Mouse (Mus musculus) CH12.LX (cell line): ENCODE data around the gene Tnni2. TPM values are rescaled to one million over a fixed set of nuclear protein-coding genes. Genes with fewer than 3 reads are reported as not detected.

Experiments used
- DNase-seq: peaks from one replicate; pipeline ENCODE4 v3.0.0-alpha.2; 2013; ENCODE audit errors: extremely low read depth
- H3K27ac ChIP-seq: 2 replicates; pipeline ENCODE4 v1.5.1; 2012; ENCODE audit warnings: low read depth, mild to moderate bottlenecking, control low read depth, moderate library complexity; ENCODE audit not compliant: insufficient read depth
- H3K27me3 ChIP-seq: replicated peaks from 2 replicates; pipeline ENCODE3; 2012; ENCODE audit warnings: inconsistent platforms
- H3K36me3 ChIP-seq, 2 experiments: replicated peaks in 1 of 2; 2 replicates each; pipeline versions ENCODE3 to v1.6.1; 2012; ENCODE audit warnings: inconsistent platforms in 1 of 2, low read length in 1 of 2, mild to moderate bottlenecking in 1 of 2, mixed read lengths in 1 of 2, moderate library complexity in 1 of 2; ENCODE audit not compliant: control insufficient read depth in 1 of 2, insufficient read depth in 1 of 2
- H3K4me1 ChIP-seq, 2 experiments: 2 replicates each; pipeline ENCODE4 v1.6.1; 2012; ENCODE audit warnings: inconsistent platforms in 1 of 2, moderate library complexity in 1 of 2; ENCODE audit not compliant: insufficient read depth in 2 of 2, control insufficient read depth in 1 of 2
- H3K4me2 ChIP-seq: 2 replicates; pipeline ENCODE4 v1.6.1; 2012; ENCODE audit warnings: low read depth, mild to moderate bottlenecking, control low read depth; ENCODE audit not compliant: poor library complexity, insufficient read depth, severe bottlenecking
- H3K4me3 ChIP-seq, 3 experiments: fragments of 150-350 bp in 1 of 3; sonication (generic) in 1 of 3; replicated peaks in 1 of 3; 2 replicates each; pipeline versions ENCODE3 to v1.5.1; 2011 to 2012; ENCODE audit warnings: low read depth in 2 of 3, low read length in 2 of 3, mild to moderate bottlenecking in 2 of 3, moderate library complexity in 2 of 3, control low read depth in 1 of 3, improper control_type of control experiment in 1 of 3, inconsistent platforms in 1 of 3, mixed read lengths in 1 of 3; ENCODE audit not compliant: poor library complexity in 1 of 3
- H3K79me2 ChIP-seq: replicated peaks from 2 replicates; pipeline ENCODE4 v1.6.1; 2012; ENCODE audit warnings: mild to moderate bottlenecking, moderate library complexity; ENCODE audit not compliant: control insufficient read depth, poor library complexity, insufficient read depth, severe bottlenecking; ENCODE audit errors: extremely low read depth
- H3K9ac ChIP-seq: 2 replicates; pipeline ENCODE4 v1.6.1; 2012; ENCODE audit warnings: low read depth, mild to moderate bottlenecking, control low read depth, moderate library complexity; ENCODE audit not compliant: insufficient read depth
- H3K9me3 ChIP-seq: replicated peaks from 2 replicates; pipeline ENCODE3; 2012; ENCODE audit warnings: low read length, inconsistent platforms, mixed read lengths
- CTCF ChIP-seq, 2 experiments: IDR thresholded peaks in 1 of 2; conservative IDR thresholded peaks in 1 of 2; 2 replicates each; pipeline ENCODE4 v1.5.1; 2011 to 2012; ENCODE audit warnings: low read depth in 2 of 2, low read length in 2 of 2, improper control_type of control experiment in 1 of 2, inconsistent platforms in 1 of 2, mild to moderate bottlenecking in 1 of 2, moderate library complexity in 1 of 2
- E2F4 ChIP-seq: IDR thresholded peaks from 2 replicates; pipeline ENCODE4 v1.6.1; 2011; ENCODE audit warnings: low read depth, low read length, improper control_type of control experiment; ENCODE audit not compliant: insufficient replicate concordance
- ELF1 ChIP-seq: IDR thresholded peaks from 2 replicates; pipeline ENCODE4 v1.6.1; 2014; ENCODE audit warnings: low read depth, mild to moderate bottlenecking, inconsistent platforms, low read length, improper control_type of control experiment
- ETS1 ChIP-seq: conservative IDR thresholded peaks from 2 replicates; pipeline ENCODE4 v1.6.1; 2012; ENCODE audit warnings: low read depth, mild to moderate bottlenecking, inconsistent platforms, low read length, improper control_type of control experiment, moderate library complexity
- HCFC1 ChIP-seq: IDR thresholded peaks from 2 replicates; pipeline ENCODE4 v1.6.1; 2012; ENCODE audit warnings: low read depth, mild to moderate bottlenecking, inconsistent platforms, low read length, improper control_type of control experiment
- IRF4 ChIP-seq: IDR thresholded peaks from 2 replicates; pipeline ENCODE4 v1.6.1; 2014; ENCODE audit warnings: low read depth, mild to moderate bottlenecking, inconsistent platforms, low read length, improper control_type of control experiment
- JUN ChIP-seq: IDR thresholded peaks from 2 replicates; pipeline ENCODE4 v1.6.1; 2011; ENCODE audit warnings: low read depth, mild to moderate bottlenecking, low read length, improper control_type of control experiment, moderate library complexity; ENCODE audit not compliant: insufficient read depth
- MAFK ChIP-seq: IDR thresholded peaks from 2 replicates; pipeline ENCODE4 v1.6.1; 2011; ENCODE audit warnings: low read length, improper control_type of control experiment; ENCODE audit not compliant: insufficient replicate concordance
- MAX ChIP-seq: IDR thresholded peaks from 2 replicates; pipeline ENCODE4 v1.6.1; 2011; ENCODE audit warnings: low read length, improper control_type of control experiment
- MXI1 ChIP-seq: IDR thresholded peaks from 2 replicates; pipeline ENCODE4 v1.6.1; 2011; ENCODE audit warnings: mild to moderate bottlenecking, low read depth, low read length, improper control_type of control experiment
- NELFE ChIP-seq: IDR thresholded peaks from 2 replicates; pipeline ENCODE4 v1.6.1; 2011; ENCODE audit warnings: low read depth, low read length, improper control_type of control experiment
- POLR2A ChIP-seq: IDR thresholded peaks from 2 replicates; pipeline ENCODE4 v1.6.1; 2011; ENCODE audit warnings: low read depth, mild to moderate bottlenecking, improper control_type of control experiment, low read length
- SIN3A ChIP-seq: IDR thresholded peaks from 2 replicates; pipeline ENCODE4 v1.6.1; 2012; ENCODE audit warnings: low read length, improper control_type of control experiment, inconsistent platforms
- TBP ChIP-seq: conservative IDR thresholded peaks from 2 replicates; pipeline ENCODE4 v1.6.1; 2011; ENCODE audit warnings: low read depth, low read length, improper control_type of control experiment
- TCF12 ChIP-seq: IDR thresholded peaks from 2 replicates; pipeline ENCODE4 v1.6.1; 2014; ENCODE audit warnings: low read depth, mild to moderate bottlenecking, inconsistent platforms, low read length, improper control_type of control experiment
- USF1 ChIP-seq: IDR thresholded peaks from 2 replicates; pipeline ENCODE4 v1.6.1; 2014; ENCODE audit warnings: low read depth, mild to moderate bottlenecking, inconsistent platforms, low read length, improper control_type of control experiment
- ZKSCAN1 ChIP-seq: IDR thresholded peaks from 2 replicates; pipeline ENCODE4 v1.6.1; 2012; ENCODE audit warnings: low read depth, inconsistent platforms, low read length, improper control_type of control experiment, borderline replicate concordance
- dilution Hi-C: fragments of 300-500 bp; cut with MboI; formaldehyde crosslinking; loops from 2 replicates; pipeline ENCODE4 v1.14.3; 2020; ENCODE audit warnings: low sequenced_read_pairs; ENCODE audit not compliant: extremely low pct_unique_long_range_greater_than_20kb, extremely low pct_ligation_motif_present
- in situ Hi-C: fragments of 300-500 bp; cut with MboI; formaldehyde crosslinking; loops from 3 replicates; pipeline ENCODE4 v1.14.3; 2019; ENCODE audit warnings: low sequenced_read_pairs, low pct_ligation_motif_present, low pct_unique_long_range_greater_than_20kb, mixed read lengths
- polyA plus RNA-seq: library from polyadenylated mRNA; unstranded; fragments of >175 nt; gene quantifications from 2 replicates; pipeline ENCODE4 v1.2.1, GENCODE M21; 2012; ENCODE audit warnings: low read depth; ENCODE audit not compliant: insufficient read length
- total RNA-seq, 2 experiments: library from RNA; depleted of rRNA; stranded (reverse); fragments of 300-350 nt in 1 of 2; fragments of >200 nt in 1 of 2; gene quantifications; 2 replicates each; pipeline ENCODE4 v1.2.3; 2012 to 2014

Tnni2 gene
- total and polyA plus RNA-seq, 3 experiments, result 35.0 to 88.1 (median 74.0) TPM

- Histone ChIP-seq H3K4me1 (no peaks in the 10 kb centered on the region), H3K36me3 (no peaks in the 10 kb centered on the region), H3K4me2 (no peak overlapping the region), H3K9ac (no peak overlapping the region), H3K27me3 (peaks cover 20% of the 10 kb centered on the region), H3K9me3 (peaks cover 8% of the 10 kb centered on the region), H3K79me2 (no peaks in the 10 kb centered on the region), H3K4me3 (no peak overlapping the region), H3K27ac (no peak overlapping the region)
- in situ Hi-C loops, result no loop called here
- no peak for DNase-seq
- TF ChIP-seq ETS1 (no peak), TCF12 (no peak), JUN (no peak), HCFC1 (no peak), USF1 (no peak), ELF1 (no peak), NELFE (no peak)
- TF ChIP-seq, all 38 proteins: peak for 0
- dilution Hi-C loops, result no loop called here
Measured at GRCm38 (mm10) chr7:142416225-142416624, 25.4 kb upstream of the Tnni2 start.

DNA sequence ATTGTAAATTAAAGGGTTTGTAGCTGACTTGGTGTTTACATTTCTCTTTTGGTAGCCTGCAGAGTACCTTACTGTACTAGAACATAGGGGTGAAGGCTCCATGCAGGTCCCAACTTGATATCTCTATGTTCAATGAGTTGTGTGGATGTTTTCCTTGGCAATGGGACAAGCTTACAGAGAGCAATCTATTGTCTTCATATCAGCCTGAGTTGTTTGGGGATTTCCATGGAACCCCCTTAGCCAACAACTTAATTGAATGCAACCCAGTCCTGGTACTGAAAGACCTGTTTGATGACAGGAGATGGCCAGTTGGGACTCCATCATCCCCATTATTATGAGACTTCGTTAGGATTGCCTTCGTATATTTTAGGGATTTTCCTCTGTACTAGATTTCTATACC lies 23.6 kb upstream of the Tnni2 start:
- no peak for DNase-seq
- Histone ChIP-seq H3K4me3 (no peak overlapping the region), H3K27me3 (peaks cover 17% of the 10 kb centered on the region), H3K9me3 (peaks cover 8% of the 10 kb centered on the region), H3K36me3 (no peaks in the 10 kb centered on the region), H3K27ac (no peak overlapping the region), H3K4me1 (peaks cover 0 to 3% of the 10 kb centered on the region in 2 experiments; a peak in 2 of 4 replicates), H3K9ac (no peak overlapping the region), H3K79me2 (no peaks in the 10 kb centered on the region), H3K4me2 (no peak overlapping the region)
- TF ChIP-seq POLR2A (no peak), MXI1 (no peak), USF1 (no peak), TBP (no peak), IRF4 (no peak), ZKSCAN1 (no peak), E2F4 (no peak), MAFK (no peak)
- dilution Hi-C loops (no loop called here), in situ Hi-C loops (no loop called here)

DNA sequence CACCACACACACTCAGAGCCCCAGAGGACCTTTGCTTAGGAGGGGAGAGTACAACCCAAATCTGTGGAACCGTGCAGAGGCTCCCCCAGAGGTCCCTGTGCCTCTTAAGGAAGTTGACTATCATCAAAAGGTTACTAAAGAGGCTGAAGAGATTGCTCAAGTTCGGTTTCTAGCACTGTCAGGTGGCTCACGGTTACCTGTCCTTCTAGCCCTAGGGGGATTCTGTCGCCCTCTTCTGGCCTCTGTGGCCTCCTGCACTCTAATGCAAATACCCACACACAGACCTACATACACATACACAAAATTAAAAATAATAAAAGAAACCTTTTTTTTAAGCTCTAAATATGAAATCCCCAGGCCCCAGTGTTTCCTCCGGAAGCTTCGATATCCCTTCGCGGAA lies 22.9 kb upstream of the Tnni2 start:
- Histone ChIP-seq H3K4me2 (no peak overlapping the region), H3K4me1 (peaks cover 0 to 3% of the 10 kb centered on the region in 2 experiments; a peak in 2 of 4 replicates), H3K4me3 (no peak overlapping the region), H3K9me3 (peaks cover 8% of the 10 kb centered on the region), H3K9ac (no peak overlapping the region), H3K36me3 (no peaks in the 10 kb centered on the region), H3K27ac (no peak overlapping the region), H3K79me2 (no peaks in the 10 kb centered on the region), H3K27me3 (peaks cover 17% of the 10 kb centered on the region)
- no peak for DNase-seq
- in situ Hi-C loops, result no loop called here
- dilution Hi-C loops, result no loop called here
- TF ChIP-seq ETS1 (no peak), TCF12 (no peak), CTCF (conservative IDR thresholded peaks at IDR 0.05 in 1 of 2, IDR thresholded peaks at IDR 0.05 in 1 of 2; ENCODE audit: low read depth in 2 of 2, low read length in 2 of 2) (peak in 1 of 2 experiments; percentile 33; a peak in 1 of 4 replicates), USF1 (no peak), SIN3A (no peak), MAX (no peak)
